Mouse (Mus musculus) kidney, embryonic 14.5 days (tissue): Measurements from ENCODE around the gene Bach2. TPM values are rescaled to one million over a fixed set of nuclear protein-coding genes. Genes with fewer than 3 reads are reported as not detected.

ENCODE experiments used
- ATAC-seq: fragments of 200-750 bp; cut with Nextera tagmentation; 2 replicates; pipeline ENCODE4 v1.8.0; 2017; ENCODE audit warnings: moderate number of reproducible peaks, mild to moderate bottlenecking, moderate TSS enrichment, moderate library complexity; ENCODE audit not compliant: low FRiP score, low TSS enrichment
- H3K27ac ChIP-seq: fragments of 300-500 bp; sonication (generic); 2 replicates; pipeline ENCODE4 v1.5.1; 2014; ENCODE audit warnings: low read depth, mild to moderate bottlenecking, low read length, moderate library complexity, mixed read lengths
- H3K27me3 ChIP-seq: fragments of 300-500 bp; sonication (generic); 2 replicates; pipeline ENCODE4 v1.6.1; 2014; ENCODE audit warnings: mild to moderate bottlenecking, low read length; ENCODE audit not compliant: control insufficient read depth, insufficient read depth
- H3K36me3 ChIP-seq: fragments of 300-500 bp; sonication (generic); 2 replicates; pipeline ENCODE4 v1.6.1; 2014; ENCODE audit warnings: low read length, mixed read lengths; ENCODE audit not compliant: control insufficient read depth, insufficient read depth
- H3K4me1 ChIP-seq: fragments of 300-500 bp; sonication (generic); 2 replicates; pipeline ENCODE4 v1.6.1; 2014; ENCODE audit warnings: low read length, mixed read lengths; ENCODE audit not compliant: control insufficient read depth, insufficient read depth
- H3K4me2 ChIP-seq: fragments of 300-500 bp; sonication (generic); replicated peaks from 2 replicates; pipeline ENCODE4 v1.6.1; 2014; ENCODE audit warnings: low read depth, mild to moderate bottlenecking, low read length
- H3K4me3 ChIP-seq: fragments of 300-500 bp; sonication (generic); 2 replicates; pipeline ENCODE4 v1.5.1; 2014; ENCODE audit warnings: mild to moderate bottlenecking, low read length
- H3K9ac ChIP-seq: fragments of 300-500 bp; sonication (generic); 2 replicates; pipeline ENCODE4 v1.6.1; 2014; ENCODE audit warnings: low read depth, mild to moderate bottlenecking, low read length, moderate library complexity
- H3K9me3 ChIP-seq: fragments of 300-500 bp; sonication (generic); 2 replicates; pipeline ENCODE4 v1.6.1; 2016; ENCODE audit warnings: low read length; ENCODE audit not compliant: control insufficient read depth
- WGBS: fragments of 180-500 bp; shearing (Covaris S2); extraction: QIAGEN DNeasy Blood & Tissue Kit; methylation state at CpG from one replicate; pipeline ENCODE4 v1.1.7; 2014; 5-methylcytosine and 5-hydroxymethylcytosine counted together
- polyA plus RNA-seq: library from polyadenylated mRNA; unstranded; fragments of >200 nt; fragmentation: Nextera tagmentation; extraction: Ambion mirVana; gene quantifications from 2 replicates; pipeline ENCODE4 v1.2.1, GENCODE M21; 2014

Gene Bach2
- polyA plus RNA-seq, 1 experiment from 2014 or later, result 13.3 TPM

GRCm38 (mm10) chr4:32202362-32202761 lies 36.2 kb upstream of the Bach2 start:
- no peak overlapping the region for H3K27ac ChIP-seq
- H3K9ac ChIP-seq, result no peak overlapping the region
- no peaks in the 10 kb centered on the region for H3K27me3 ChIP-seq
- no peaks in the 10 kb centered on the region for H3K9me3 ChIP-seq
- H3K4me1 ChIP-seq, result peaks cover under 1% of the 10 kb centered on the region; the same call in 1 of the 2 replicates
- no peak overlapping the region for H3K4me2 ChIP-seq
- H3K36me3 ChIP-seq, result no peaks in the 10 kb centered on the region
- H3K4me3 ChIP-seq, result no peak overlapping the region
- ATAC-seq, result no peak
- 93% methylated on average over 5 of the region's 5 CpGs for WGBS

DNA sequence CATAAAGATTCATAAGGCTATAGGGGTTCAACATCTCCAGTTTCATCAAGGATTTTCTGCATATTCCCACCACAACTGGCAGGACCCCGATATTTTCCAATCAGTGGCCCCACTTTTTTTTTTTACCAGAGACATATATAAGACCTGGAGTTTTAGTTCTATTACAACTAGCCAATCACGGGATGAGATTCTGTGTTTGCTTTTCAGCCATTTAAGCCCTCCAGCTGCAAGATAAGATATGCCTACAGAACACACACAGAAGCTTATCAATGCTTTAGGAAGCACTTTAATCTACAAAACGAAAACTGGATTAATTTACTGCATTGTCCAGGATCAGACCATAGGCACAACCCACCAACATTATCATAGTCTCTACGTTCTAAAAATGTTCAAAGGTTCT lies 33.8 kb upstream of the Bach2 start:
- no peak overlapping the region for H3K27ac ChIP-seq
- no peak for ATAC-seq
- 91% methylated on average over 4 of the region's 4 CpGs for WGBS
- H3K9ac ChIP-seq, result no peak overlapping the region
- H3K4me2 ChIP-seq, result no peak overlapping the region
- H3K27me3 ChIP-seq, result no peaks in the 10 kb centered on the region
- H3K36me3 ChIP-seq, result no peaks in the 10 kb centered on the region
- H3K9me3 ChIP-seq, result no peaks in the 10 kb centered on the region
- H3K4me1 ChIP-seq, result no peaks in the 10 kb centered on the region
- no peak overlapping the region for H3K4me3 ChIP-seq

DNA sequence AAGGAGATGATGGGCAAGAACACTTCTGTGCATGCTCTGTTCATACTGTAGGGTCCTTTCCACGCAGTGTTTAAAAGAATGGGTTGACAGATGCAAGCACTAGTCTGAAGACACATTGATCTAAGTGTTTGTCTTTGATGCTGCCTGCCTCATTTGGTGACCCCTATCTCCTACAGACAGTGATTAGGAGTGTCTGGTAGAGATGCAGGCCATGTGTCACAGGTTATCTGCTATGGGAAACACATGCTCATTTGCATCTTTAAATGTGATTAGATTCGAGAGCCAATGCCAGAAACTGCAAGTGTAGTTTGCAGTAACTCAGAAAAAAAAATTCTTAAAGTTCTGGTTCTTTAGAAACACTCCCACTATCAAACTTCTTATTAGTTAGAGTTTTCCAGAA lies 32.8 kb upstream of the Bach2 start:
- Histone ChIP-seq H3K27me3 (no peaks in the 10 kb centered on the region), H3K4me3 (no peak overlapping the region), H3K9me3 (no peaks in the 10 kb centered on the region), H3K9ac (no peak overlapping the region), H3K4me1 (no peaks in the 10 kb centered on the region), H3K4me2 (no peak overlapping the region), H3K36me3 (no peaks in the 10 kb centered on the region), H3K27ac (no peak overlapping the region)
- WGBS, result 73% methylated on average over 2 of the region's 2 CpGs
- no peak for ATAC-seq

DNA sequence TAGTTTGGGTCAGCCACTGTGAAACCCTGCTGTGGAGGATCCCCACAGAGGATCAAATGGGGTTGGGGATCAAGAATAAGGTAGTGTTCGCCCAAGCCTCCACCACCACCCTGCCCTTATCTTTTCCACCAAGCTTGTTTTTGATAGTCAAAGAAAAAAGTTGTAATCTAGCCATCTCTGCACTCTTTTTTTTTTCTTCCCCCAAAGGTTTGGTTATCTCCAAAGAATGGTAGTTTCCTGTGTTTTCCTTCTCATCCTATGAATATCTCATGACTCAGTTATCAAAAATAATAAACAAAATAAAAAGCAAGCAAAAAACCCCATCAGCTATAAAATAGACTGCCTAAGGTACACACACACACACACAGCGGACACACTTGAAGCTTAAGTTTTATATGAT lies 28.6 kb upstream of the Bach2 start:
- Histone ChIP-seq H3K27ac (no peak overlapping the region), H3K9me3 (no peaks in the 10 kb centered on the region), H3K4me1 (0 out of 2 replicates have a peak, but pooled peaks cover 5% of the 10 kb centered on the region), H3K36me3 (no peaks in the 10 kb centered on the region), H3K27me3 (no peaks in the 10 kb centered on the region), H3K4me3 (no peak overlapping the region), H3K4me2 (no peak overlapping the region), H3K9ac (no peak overlapping the region)
- WGBS, result 88% methylated on average over 2 of the region's 2 CpGs
- ATAC-seq, result no peak

DNA sequence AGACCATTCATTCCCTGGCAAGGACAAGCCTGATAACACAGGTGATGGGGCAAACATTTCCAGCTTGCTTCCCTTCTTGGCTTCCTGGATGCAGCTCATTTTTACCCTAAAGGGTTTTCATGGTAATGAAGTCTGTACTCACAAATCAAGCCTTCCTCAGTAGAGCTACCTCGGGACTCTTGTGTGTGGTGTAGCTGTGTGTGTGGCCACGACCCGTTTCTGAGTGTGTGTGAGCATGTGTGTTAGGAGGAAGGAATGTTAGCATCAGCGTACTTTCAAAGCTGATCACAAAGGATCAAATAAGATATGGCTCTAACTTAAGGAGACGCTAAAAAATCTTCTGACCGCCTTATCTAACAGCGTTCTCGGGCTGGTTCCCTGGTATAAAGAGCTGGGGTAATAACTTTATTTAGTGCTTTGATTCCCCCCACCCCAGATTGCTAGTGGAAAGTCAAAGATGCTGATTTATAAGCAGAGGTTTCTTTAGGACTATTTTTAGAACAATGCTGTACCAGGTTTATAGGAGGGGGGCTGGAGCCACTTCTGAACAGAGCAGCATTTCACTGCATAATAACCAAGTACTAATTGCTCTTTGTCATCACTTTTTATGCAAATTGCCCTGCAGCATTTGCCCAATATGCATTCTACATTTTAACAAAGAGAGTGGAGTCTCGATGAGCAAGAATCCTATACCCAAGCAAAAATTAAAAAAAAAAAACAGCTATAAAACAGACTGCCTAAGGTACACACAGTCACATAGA lies 28.0 kb upstream of the Bach2 start:
- Histone ChIP-seq H3K4me1 (0 out of 2 replicates have a peak, but pooled peaks cover 5% of the 10 kb centered on the region), H3K36me3 (no peaks in the 10 kb centered on the region), H3K27me3 (no peaks in the 10 kb centered on the region), H3K9ac (no peak overlapping the region), H3K4me2 (no peak overlapping the region), H3K4me3 (no peak overlapping the region), H3K9me3 (no peaks in the 10 kb centered on the region), H3K27ac (no peak overlapping the region)
- ATAC-seq, result no peak
- 77% methylated on average over 9 of the region's 9 CpGs for WGBS

- Histone ChIP-seq H3K9ac (no peak overlapping the region), H3K9me3 (no peaks in the 10 kb centered on the region), H3K4me1 (0 out of 2 replicates have a peak, but pooled peaks cover 5% of the 10 kb centered on the region), H3K4me3 (no peak overlapping the region), H3K27ac (no peak overlapping the region), H3K4me2 (no peak overlapping the region), H3K36me3 (no peaks in the 10 kb centered on the region), H3K27me3 (no peaks in the 10 kb centered on the region)
- no peak; the same call in 1 of the 2 replicates for ATAC-seq
Measured at GRCm38 (mm10) chr4:32212593-32212992, 26.0 kb upstream of the Bach2 start.

GRCm38 (mm10) chr4:32216466-32216865 lies 22.1 kb upstream of the Bach2 start:
- Histone ChIP-seq H3K4me2 (no peak overlapping the region), H3K27ac (no peak overlapping the region), H3K4me1 (peaks cover 20% of the 10 kb centered on the region; the same call in 1 of the 2 replicates), H3K9me3 (no peaks in the 10 kb centered on the region), H3K9ac (no peak overlapping the region), H3K27me3 (no peaks in the 10 kb centered on the region), H3K4me3 (no peak overlapping the region), H3K36me3 (no peaks in the 10 kb centered on the region)
- ATAC-seq, result no peak
- 65% methylated on average over 4 of the region's 4 CpGs for WGBS

DNA sequence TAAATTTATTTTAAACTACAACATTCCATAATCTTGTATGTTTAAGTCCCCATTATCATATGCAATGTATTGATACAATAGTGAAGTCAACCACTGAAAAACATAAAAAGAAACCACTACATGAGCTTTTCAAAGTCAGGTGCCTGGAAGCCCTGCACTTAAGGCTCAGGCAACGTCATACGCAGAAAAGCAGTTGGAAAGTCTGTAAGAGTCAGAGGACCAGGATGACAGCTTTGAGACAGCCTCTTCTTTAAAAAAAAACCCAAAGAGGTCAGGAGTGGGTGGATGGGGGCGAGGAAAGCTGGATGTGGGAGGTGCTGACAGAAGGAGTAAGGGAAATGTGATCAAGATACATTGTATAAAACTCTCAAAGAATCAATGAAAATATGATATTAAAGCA lies 21.6 kb upstream of the Bach2 start:
- no peak overlapping the region for H3K4me3 ChIP-seq
- no peak overlapping the region for H3K9ac ChIP-seq
- no peak overlapping the region for H3K27ac ChIP-seq
- no peak overlapping the region for H3K4me2 ChIP-seq
- 66% methylated on average over 3 of the region's 3 CpGs for WGBS
- no peaks in the 10 kb centered on the region for H3K9me3 ChIP-seq
- H3K4me1 ChIP-seq, result peaks cover 20% of the 10 kb centered on the region; the same call in 1 of the 2 replicates
- H3K36me3 ChIP-seq, result no peaks in the 10 kb centered on the region
- ATAC-seq, result no peak
- H3K27me3 ChIP-seq, result no peaks in the 10 kb centered on the region

GRCm38 (mm10) chr4:32217593-32217992 lies 21.0 kb upstream of the Bach2 start:
- no peaks in the 10 kb centered on the region for H3K9me3 ChIP-seq
- no peaks in the 10 kb centered on the region for H3K27me3 ChIP-seq
- no peak overlapping the region for H3K27ac ChIP-seq
- H3K4me3 ChIP-seq, result no peak overlapping the region
- no peaks in the 10 kb centered on the region for H3K36me3 ChIP-seq
- H3K4me1 ChIP-seq, result peaks cover 16% of the 10 kb centered on the region; the same call in 1 of the 2 replicates
- no peak overlapping the region for H3K4me2 ChIP-seq
- WGBS, result 92% methylated on average over 12 of the region's 12 CpGs
- ATAC-seq, result no peak
- no peak overlapping the region for H3K9ac ChIP-seq
